Mouse (Mus musculus): ENCODE measurements at regions not wholly inside any gene's neighbourhood (a gene's known extent, or its start where the extent isn't known, plus 50 kb on each side); places are given as distances from the start of the nearest gene placed in this dataset.

DNA sequence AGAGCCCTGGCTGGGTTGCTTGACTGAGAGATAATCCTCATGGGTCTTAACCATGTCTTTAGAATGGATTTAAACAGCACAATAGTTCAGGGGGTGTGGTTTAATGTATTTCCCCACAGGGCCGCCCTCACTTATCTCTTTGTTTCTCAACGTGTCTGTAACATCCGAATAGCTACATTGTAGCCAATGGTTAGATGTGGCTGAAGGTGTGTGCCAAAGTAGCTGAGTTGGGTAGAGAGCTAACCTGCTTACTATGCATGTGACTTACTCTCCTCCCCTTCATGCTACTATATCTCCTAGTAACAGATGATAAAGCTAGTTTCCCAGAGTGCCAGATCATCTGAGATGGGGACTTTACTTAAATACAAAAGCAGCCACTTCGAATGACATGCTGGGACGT is 213.2 kb upstream of the Prok2 start:
- H3K36me3 ChIP-seq (ENCODE audit: control insufficient read depth, insufficient read depth) = no peaks in the 10 kb centered on the region
- H3K4me3 ChIP-seq (ENCODE audit: insufficient read depth, poor library complexity, severe bottlenecking) = no peak overlapping the region
- TF ChIP-seq USF1 (IDR thresholded peaks at IDR 0.05; ENCODE audit: low read depth) = no peak
- no peak for TF ChIP-seq MAX (IDR thresholded peaks at IDR 0.05)
- TF ChIP-seq MYOD1 (IDR thresholded peaks at IDR 0.05; ENCODE audit: control insufficient read depth, insufficient read length, low read depth) = no peak
- no peak for TF ChIP-seq MYOG (IDR thresholded peaks at IDR 0.05; ENCODE audit: control insufficient read depth, extremely low read depth, insufficient read length)
- no peak for TF ChIP-seq CTCF (IDR thresholded peaks at IDR 0.05; ENCODE audit: control insufficient read depth, insufficient read depth, insufficient read length)
- TF ChIP-seq FOSL1 (IDR thresholded peaks at IDR 0.05; ENCODE audit: insufficient read depth, low read length, poor library complexity, severe bottlenecking) = no peak
- TF ChIP-seq CEBPB (IDR thresholded peaks at IDR 0.05; ENCODE audit: low read depth) = no peak
- H3ac ChIP-seq (ENCODE audit: control insufficient read depth, insufficient read length, low read depth) = no peak overlapping the region
- no peaks in the 10 kb centered on the region for H3K79me2 ChIP-seq (ENCODE audit: control insufficient read depth, insufficient read depth)
- no peaks in the 10 kb centered on the region for H3K27me3 ChIP-seq (ENCODE audit: control insufficient read depth, insufficient read depth, insufficient read length)
- H3K79me3 ChIP-seq (ENCODE audit: low read depth) = no peaks in the 10 kb centered on the region

- no peaks in the 10 kb centered on the region for H3K27me3 ChIP-seq (ENCODE audit: control insufficient read depth, insufficient read depth, insufficient read length)
- H3K79me2 ChIP-seq (ENCODE audit: control insufficient read depth, insufficient read depth) = no peaks in the 10 kb centered on the region
- TF ChIP-seq MYOD1 (IDR thresholded peaks at IDR 0.05; ENCODE audit: control insufficient read depth, insufficient read length, low read depth) (no peak), CEBPB (IDR thresholded peaks at IDR 0.05; ENCODE audit: low read depth) (no peak), MAX (IDR thresholded peaks at IDR 0.05) (no peak), MYOG (IDR thresholded peaks at IDR 0.05; ENCODE audit: control insufficient read depth, extremely low read depth, insufficient read length) (no peak), USF1 (IDR thresholded peaks at IDR 0.05; ENCODE audit: low read depth) (no peak), FOSL1 (IDR thresholded peaks at IDR 0.05; ENCODE audit: insufficient read depth, low read length, poor library complexity, severe bottlenecking) (no peak), CTCF (IDR thresholded peaks at IDR 0.05; ENCODE audit: control insufficient read depth, insufficient read depth, insufficient read length) (no peak)
- H3K4me3 ChIP-seq (ENCODE audit: insufficient read depth, poor library complexity, severe bottlenecking) = no peak overlapping the region
- H3K79me3 ChIP-seq (ENCODE audit: low read depth) = no peaks in the 10 kb centered on the region
- no peak overlapping the region for H3ac ChIP-seq (ENCODE audit: control insufficient read depth, insufficient read length, low read depth)
- no peaks in the 10 kb centered on the region for H3K36me3 ChIP-seq (ENCODE audit: control insufficient read depth, insufficient read depth)
Measured at GRCm38 (mm10) chr6:99938949-99939348, 212.8 kb upstream of the Prok2 start.

GRCm38 (mm10) chr6:99936716-99937115 is 210.5 kb upstream of the Prok2 start:
- H3K79me2 ChIP-seq (ENCODE audit: control insufficient read depth, insufficient read depth) = no peaks in the 10 kb centered on the region
- H3K79me3 ChIP-seq (ENCODE audit: low read depth) = no peaks in the 10 kb centered on the region
- H3K36me3 ChIP-seq (ENCODE audit: control insufficient read depth, insufficient read depth) = no peaks in the 10 kb centered on the region
- peak; percentile 18 for TF ChIP-seq MYOD1 (IDR thresholded peaks at IDR 0.05; ENCODE audit: control insufficient read depth, insufficient read length, low read depth)
- no peak for TF ChIP-seq MAX (IDR thresholded peaks at IDR 0.05)
- no peak overlapping the region for H3K4me3 ChIP-seq (ENCODE audit: insufficient read depth, poor library complexity, severe bottlenecking)
- H3K27me3 ChIP-seq (ENCODE audit: control insufficient read depth, insufficient read depth, insufficient read length) = no peaks in the 10 kb centered on the region
- no peak overlapping the region for H3ac ChIP-seq (ENCODE audit: control insufficient read depth, insufficient read length, low read depth)

GRCm38 (mm10) chr6:99935373-99935772 is 209.2 kb upstream of the Prok2 start:
- H3K27me3 ChIP-seq (ENCODE audit: control insufficient read depth, insufficient read depth, insufficient read length) = no peaks in the 10 kb centered on the region
- H3ac ChIP-seq (ENCODE audit: control insufficient read depth, insufficient read length, low read depth) = no peak overlapping the region
- H3K36me3 ChIP-seq (ENCODE audit: control insufficient read depth, insufficient read depth) = no peaks in the 10 kb centered on the region
- no peak for TF ChIP-seq MYOG (IDR thresholded peaks at IDR 0.05; ENCODE audit: control insufficient read depth, extremely low read depth, insufficient read length)
- TF ChIP-seq FOSL1 (IDR thresholded peaks at IDR 0.05; ENCODE audit: insufficient read depth, low read length, poor library complexity, severe bottlenecking) = no peak
- TF ChIP-seq CTCF (IDR thresholded peaks at IDR 0.05; ENCODE audit: control insufficient read depth, insufficient read depth, insufficient read length) = no peak
- TF ChIP-seq MYOD1 (IDR thresholded peaks at IDR 0.05; ENCODE audit: control insufficient read depth, insufficient read length, low read depth) = no peak
- no peak for TF ChIP-seq MAX (IDR thresholded peaks at IDR 0.05)
- no peak for TF ChIP-seq CEBPB (IDR thresholded peaks at IDR 0.05; ENCODE audit: low read depth)
- no peak for TF ChIP-seq USF1 (IDR thresholded peaks at IDR 0.05; ENCODE audit: low read depth)
- H3K79me3 ChIP-seq (ENCODE audit: low read depth) = no peaks in the 10 kb centered on the region
- no peak overlapping the region for H3K4me3 ChIP-seq (ENCODE audit: insufficient read depth, poor library complexity, severe bottlenecking)
- H3K79me2 ChIP-seq (ENCODE audit: control insufficient read depth, insufficient read depth) = no peaks in the 10 kb centered on the region

- no peaks in the 10 kb centered on the region for H3K36me3 ChIP-seq (ENCODE audit: control insufficient read depth, insufficient read depth)
- no peaks in the 10 kb centered on the region for H3K79me2 ChIP-seq (ENCODE audit: control insufficient read depth, insufficient read depth)
- H3K79me3 ChIP-seq (ENCODE audit: low read depth) = no peaks in the 10 kb centered on the region
- H3ac ChIP-seq (ENCODE audit: control insufficient read depth, insufficient read length, low read depth) = no peak overlapping the region
- H3K4me3 ChIP-seq (ENCODE audit: insufficient read depth, poor library complexity, severe bottlenecking) = no peak overlapping the region
- H3K27me3 ChIP-seq (ENCODE audit: control insufficient read depth, insufficient read depth, insufficient read length) = no peaks in the 10 kb centered on the region
- TF ChIP-seq MAX (IDR thresholded peaks at IDR 0.05) = no peak
- no peak for TF ChIP-seq CTCF (IDR thresholded peaks at IDR 0.05; ENCODE audit: control insufficient read depth, insufficient read depth, insufficient read length)
- no peak for TF ChIP-seq FOSL1 (IDR thresholded peaks at IDR 0.05; ENCODE audit: insufficient read depth, low read length, poor library complexity, severe bottlenecking)
- no peak for TF ChIP-seq USF1 (IDR thresholded peaks at IDR 0.05; ENCODE audit: low read depth)
- no peak for TF ChIP-seq CEBPB (IDR thresholded peaks at IDR 0.05; ENCODE audit: low read depth)
- no peak for TF ChIP-seq MYOD1 (IDR thresholded peaks at IDR 0.05; ENCODE audit: control insufficient read depth, insufficient read length, low read depth)
- no peak for TF ChIP-seq MYOG (IDR thresholded peaks at IDR 0.05; ENCODE audit: control insufficient read depth, extremely low read depth, insufficient read length)
Measured at GRCm38 (mm10) chr6:99934394-99934793, 208.2 kb upstream of the Prok2 start.

- Histone ChIP-seq H3ac (ENCODE audit: control insufficient read depth, insufficient read length, low read depth) (no peak overlapping the region), H3K79me3 (ENCODE audit: low read depth) (no peaks in the 10 kb centered on the region), H3K79me2 (ENCODE audit: control insufficient read depth, insufficient read depth) (no peaks in the 10 kb centered on the region), H3K36me3 (ENCODE audit: control insufficient read depth, insufficient read depth) (no peaks in the 10 kb centered on the region), H3K27me3 (ENCODE audit: control insufficient read depth, insufficient read depth, insufficient read length) (no peaks in the 10 kb centered on the region), H3K4me3 (ENCODE audit: insufficient read depth, poor library complexity, severe bottlenecking) (no peak overlapping the region)
- no peak for TF ChIP-seq MYOG (IDR thresholded peaks at IDR 0.05; ENCODE audit: control insufficient read depth, extremely low read depth, insufficient read length)
- peak; percentile 90 for TF ChIP-seq FOSL1 (IDR thresholded peaks at IDR 0.05; ENCODE audit: insufficient read depth, low read length, poor library complexity, severe bottlenecking)
- peak; percentile 31 for TF ChIP-seq MAX (IDR thresholded peaks at IDR 0.05)
- peak; percentile 68 for TF ChIP-seq MYOD1 (IDR thresholded peaks at IDR 0.05; ENCODE audit: control insufficient read depth, insufficient read length, low read depth)
- no peak for TF ChIP-seq CEBPB (IDR thresholded peaks at IDR 0.05; ENCODE audit: low read depth)
- no peak for TF ChIP-seq CTCF (IDR thresholded peaks at IDR 0.05; ENCODE audit: control insufficient read depth, insufficient read depth, insufficient read length)
- peak; percentile 89 for TF ChIP-seq USF1 (IDR thresholded peaks at IDR 0.05; ENCODE audit: low read depth)
Measured at GRCm38 (mm10) chr6:99933404-99933803, 207.2 kb upstream of the Prok2 start.

Measured in C2C12 (cell line).